Mouse (Mus musculus): ENCODE results near the gene Il31ra. TPM values are rescaled to one million over a fixed set of nuclear protein-coding genes. Genes with fewer than 3 reads are reported as not detected.
"Not testable (repeated sequence)": the region's sequence is repeated elsewhere in the genome, so short reads cannot be mapped to it uniquely, and the experiment has no call there.

Il31ra gene
- polyA plus RNA-seq, 1 experiment from 2014 or later, result not detected

DNA sequence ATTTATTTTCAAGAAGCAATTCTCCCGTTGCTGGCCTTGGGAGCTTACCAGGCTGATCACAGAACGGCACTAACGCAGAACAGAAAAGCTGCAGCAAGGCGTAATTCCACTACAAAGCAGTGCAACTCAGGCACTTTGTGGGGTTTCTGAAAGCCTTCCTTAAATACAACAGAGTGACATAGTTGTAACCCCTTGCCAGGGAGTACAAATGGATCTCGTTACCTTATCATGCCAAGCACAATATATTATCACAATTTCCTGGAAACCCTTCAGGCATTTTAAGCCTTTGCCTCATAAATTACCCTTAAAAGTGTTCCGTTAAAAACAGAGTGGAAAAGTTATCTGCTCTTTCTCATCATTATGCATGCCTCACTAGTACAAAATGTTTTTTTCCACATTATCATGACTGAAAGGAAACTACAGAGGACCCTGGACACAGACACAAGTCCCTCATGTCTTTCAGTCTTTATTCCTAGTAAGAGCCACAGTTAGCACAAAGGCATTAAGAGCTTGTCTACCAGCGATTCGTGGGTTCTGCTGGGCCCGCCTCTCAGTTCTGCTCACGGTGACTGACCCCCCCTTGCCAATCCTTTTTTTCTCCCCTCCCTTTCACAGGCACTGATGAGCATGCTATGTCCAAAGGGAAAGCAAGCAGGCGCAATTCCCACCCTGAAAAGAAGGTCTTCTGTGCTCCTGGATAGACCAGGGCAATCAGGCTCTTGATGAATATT, 13.4 kb downstream of the Il31ra start:
- no peaks in the 10 kb centered on the region for H3K4me1 ChIP-seq (ENCODE audit: control insufficient read depth, insufficient read depth, low read length)
- no peak overlapping the region for H3K4me2 ChIP-seq (ENCODE audit: low read length)
- H3K9me3 ChIP-seq (ENCODE audit: control insufficient read depth, low read length), result no peaks in the 10 kb centered on the region
- H3K36me3 ChIP-seq (ENCODE audit: control insufficient read depth, insufficient read depth, low read length), result no peaks in the 10 kb centered on the region
- ATAC-seq (ENCODE audit: low FRiP score, low TSS enrichment) (no peak), DNase-seq (peak; percentile 28)
- H3K27ac ChIP-seq (replicated peaks; ENCODE audit: low read depth, low read length), result no peak overlapping the region
- H3K4me3 ChIP-seq (replicated peaks; ENCODE audit: low read depth, low read length), result no peak overlapping the region
- H3K27me3 ChIP-seq (ENCODE audit: control insufficient read depth, insufficient read depth, low read length), result no peaks in the 10 kb centered on the region
- no peak overlapping the region for H3K9ac ChIP-seq (replicated peaks; ENCODE audit: low read length)
- WGBS, result 43% methylated on average over 11 of the region's 11 CpGs

DNA sequence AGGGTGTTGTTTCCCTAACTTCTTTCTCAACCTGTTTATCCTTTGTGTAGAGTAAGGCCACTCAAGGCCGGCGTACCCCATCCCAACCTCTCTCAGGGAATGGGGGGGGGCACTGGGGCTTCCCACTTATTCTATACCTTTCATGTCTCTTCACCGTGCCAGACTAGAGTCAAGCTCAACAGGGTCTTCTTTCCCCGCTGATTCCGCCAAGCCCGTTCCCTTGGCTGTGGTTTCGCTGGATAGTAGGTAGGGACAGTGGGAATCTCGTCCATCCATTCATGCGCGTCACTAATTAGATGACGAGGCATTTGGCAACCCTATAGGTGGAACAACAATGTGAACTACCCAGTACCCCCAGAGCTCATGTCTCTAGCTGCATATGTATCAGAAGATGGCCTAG, 16.1 kb downstream of the Il31ra start:
- H3K4me2 ChIP-seq (ENCODE audit: low read length); H3K4me3 ChIP-seq (replicated peaks; ENCODE audit: low read depth, low read length); ATAC-seq (ENCODE audit: low FRiP score, low TSS enrichment); H3K27ac ChIP-seq (replicated peaks; ENCODE audit: low read depth, low read length); H3K9me3 ChIP-seq (ENCODE audit: control insufficient read depth, low read length); DNase-seq; H3K4me1 ChIP-seq (ENCODE audit: control insufficient read depth, insufficient read depth, low read length); H3K36me3 ChIP-seq (ENCODE audit: control insufficient read depth, insufficient read depth, low read length); H3K27me3 ChIP-seq (ENCODE audit: control insufficient read depth, insufficient read depth, low read length); H3K9ac ChIP-seq (replicated peaks; ENCODE audit: low read length): not testable (repeated sequence)
- 71% methylated on average over 11 of the region's 11 CpGs for WGBS

DNA sequence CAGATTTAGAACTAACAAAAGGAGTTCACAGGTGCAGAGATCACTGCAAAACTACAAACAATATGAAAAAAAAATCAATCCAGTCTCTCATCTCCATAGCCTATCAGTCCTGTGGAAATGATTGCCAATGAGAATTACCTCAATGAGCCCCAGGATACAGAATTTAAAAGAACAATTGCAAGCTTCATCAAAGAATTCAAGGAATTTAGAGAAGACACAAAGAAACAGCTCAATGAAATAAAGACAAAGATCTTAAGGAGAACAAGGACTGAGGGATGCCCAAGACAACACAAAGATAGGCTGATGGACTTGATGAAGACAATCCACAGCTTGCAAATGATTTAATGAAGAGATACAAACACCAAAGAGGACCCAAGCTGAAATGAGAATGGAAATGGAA, 20.4 kb downstream of the Il31ra start:
- Histone ChIP-seq H3K4me1 (ENCODE audit: control insufficient read depth, insufficient read depth, low read length) (no peaks in the 10 kb centered on the region), H3K9ac (replicated peaks; ENCODE audit: low read length) (no peak overlapping the region), H3K27me3 (ENCODE audit: control insufficient read depth, insufficient read depth, low read length) (no peaks in the 10 kb centered on the region), H3K9me3 (ENCODE audit: control insufficient read depth, low read length) (no peaks in the 10 kb centered on the region), H3K27ac (replicated peaks; ENCODE audit: low read depth, low read length) (no peak overlapping the region), H3K4me2 (ENCODE audit: low read length) (no peak overlapping the region), H3K4me3 (replicated peaks; ENCODE audit: low read depth, low read length) (no peak overlapping the region), H3K36me3 (ENCODE audit: control insufficient read depth, insufficient read depth, low read length) (no peaks in the 10 kb centered on the region)
- DNase-seq (no peak), ATAC-seq (ENCODE audit: low FRiP score, low TSS enrichment) (no peak)

DNA sequence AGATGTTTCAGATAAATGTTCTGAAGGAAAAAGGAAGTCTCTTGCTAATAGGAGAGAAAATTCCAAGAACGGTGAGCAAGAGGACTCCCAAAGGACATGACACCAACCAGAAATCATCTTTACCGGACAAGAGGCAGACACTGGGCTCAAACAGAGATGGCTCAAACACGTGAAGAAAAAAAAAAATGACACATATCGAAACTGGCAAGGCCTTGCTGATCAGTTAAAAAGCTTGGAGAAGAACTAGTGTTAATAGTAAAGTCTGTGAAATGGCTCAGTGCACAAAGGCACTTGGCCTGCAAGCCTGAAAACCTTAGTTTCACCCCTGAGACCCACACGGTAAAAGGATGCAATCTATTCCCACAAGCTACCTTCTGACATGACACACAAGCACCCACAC, 23.4 kb downstream of the Il31ra start:
- Histone ChIP-seq H3K36me3 (ENCODE audit: control insufficient read depth, insufficient read depth, low read length) (no peaks in the 10 kb centered on the region), H3K4me3 (replicated peaks; ENCODE audit: low read depth, low read length) (no peak overlapping the region), H3K4me1 (ENCODE audit: control insufficient read depth, insufficient read depth, low read length) (no peaks in the 10 kb centered on the region), H3K27me3 (ENCODE audit: control insufficient read depth, insufficient read depth, low read length) (no peaks in the 10 kb centered on the region), H3K27ac (replicated peaks; ENCODE audit: low read depth, low read length) (no peak overlapping the region), H3K9ac (replicated peaks; ENCODE audit: low read length) (no peak overlapping the region), H3K4me2 (ENCODE audit: low read length) (no peak overlapping the region), H3K9me3 (ENCODE audit: control insufficient read depth, low read length) (no peaks in the 10 kb centered on the region)
- 74% methylated on average over 5 of the region's 5 CpGs for WGBS
- DNase-seq, result no peak
- ATAC-seq (ENCODE audit: low FRiP score, low TSS enrichment), result no peak

DNA sequence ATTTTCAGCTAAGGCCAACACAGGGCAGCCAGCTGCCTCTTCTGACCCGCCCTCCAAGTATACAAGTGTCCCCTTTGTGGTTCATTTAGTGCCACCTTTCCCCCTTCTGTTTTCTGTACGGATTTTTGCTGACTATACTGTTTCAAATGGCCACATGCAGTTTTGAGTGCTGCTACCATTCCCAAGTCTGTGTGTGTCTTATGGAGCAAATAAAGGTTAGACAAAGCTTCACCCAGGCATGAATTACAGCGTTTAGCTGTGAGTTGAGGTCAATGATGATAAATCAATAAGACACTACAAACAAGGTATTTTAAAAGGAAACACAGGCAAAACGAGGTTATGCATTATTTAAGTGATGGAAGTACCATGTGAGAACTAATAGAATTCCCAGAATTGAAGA, 24.6 kb downstream of the Il31ra start:
- no peaks in the 10 kb centered on the region for H3K9me3 ChIP-seq (ENCODE audit: control insufficient read depth, low read length)
- ATAC-seq (ENCODE audit: low FRiP score, low TSS enrichment) (no peak), DNase-seq (no peak)
- no peaks in the 10 kb centered on the region for H3K27me3 ChIP-seq (ENCODE audit: control insufficient read depth, insufficient read depth, low read length)
- H3K36me3 ChIP-seq (ENCODE audit: control insufficient read depth, insufficient read depth, low read length), result no peaks in the 10 kb centered on the region
- no peak overlapping the region for H3K4me3 ChIP-seq (replicated peaks; ENCODE audit: low read depth, low read length)
- no peak overlapping the region for H3K9ac ChIP-seq (replicated peaks; ENCODE audit: low read length)
- 62% methylated on average over 4 of the region's 4 CpGs for WGBS
- H3K4me1 ChIP-seq (ENCODE audit: control insufficient read depth, insufficient read depth, low read length), result no peaks in the 10 kb centered on the region
- H3K4me2 ChIP-seq (ENCODE audit: low read length), result no peak overlapping the region
- H3K27ac ChIP-seq (replicated peaks; ENCODE audit: low read depth, low read length), result no peak overlapping the region

DNA sequence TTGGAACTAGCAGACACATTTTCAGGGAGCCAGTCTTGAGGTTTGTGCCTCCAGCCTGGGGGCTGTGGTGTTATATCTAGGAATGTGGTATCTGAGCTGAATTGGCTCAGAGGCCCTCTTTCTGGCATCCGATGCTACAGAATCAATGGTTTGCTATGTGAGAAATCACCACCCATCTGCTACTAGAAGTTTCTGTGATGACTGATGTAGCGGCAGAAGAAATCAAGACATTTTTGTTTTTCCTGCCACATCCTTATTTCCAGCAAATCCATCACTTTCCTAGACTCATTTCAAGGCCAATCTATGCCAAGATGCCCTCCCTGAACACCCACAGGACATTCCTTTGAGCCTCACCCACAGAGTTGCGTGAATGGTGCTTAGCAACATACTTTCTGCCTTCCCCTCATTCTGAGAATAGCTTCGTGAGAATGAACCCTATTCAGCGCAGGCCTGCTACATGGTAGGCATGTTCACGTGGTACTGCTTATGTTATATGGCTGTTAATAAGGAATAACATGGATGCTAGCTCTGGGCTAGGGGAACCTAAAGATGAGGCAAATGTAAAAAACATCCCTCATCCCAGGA, 33.5 kb downstream of the Il31ra start:
- ATAC-seq (ENCODE audit: low FRiP score, low TSS enrichment) (no peak), DNase-seq (no peak)
- 88% methylated on average over 6 of the region's 6 CpGs for WGBS
- Histone ChIP-seq H3K4me3 (replicated peaks; ENCODE audit: low read depth, low read length) (no peak overlapping the region), H3K9ac (replicated peaks; ENCODE audit: low read length) (no peak overlapping the region), H3K4me1 (ENCODE audit: control insufficient read depth, insufficient read depth, low read length) (no peaks in the 10 kb centered on the region), H3K9me3 (ENCODE audit: control insufficient read depth, low read length) (no peaks in the 10 kb centered on the region), H3K27me3 (ENCODE audit: control insufficient read depth, insufficient read depth, low read length) (no peaks in the 10 kb centered on the region), H3K4me2 (ENCODE audit: low read length) (no peak overlapping the region), H3K36me3 (ENCODE audit: control insufficient read depth, insufficient read depth, low read length) (no peaks in the 10 kb centered on the region), H3K27ac (replicated peaks; ENCODE audit: low read depth, low read length) (no peak overlapping the region)

DNA sequence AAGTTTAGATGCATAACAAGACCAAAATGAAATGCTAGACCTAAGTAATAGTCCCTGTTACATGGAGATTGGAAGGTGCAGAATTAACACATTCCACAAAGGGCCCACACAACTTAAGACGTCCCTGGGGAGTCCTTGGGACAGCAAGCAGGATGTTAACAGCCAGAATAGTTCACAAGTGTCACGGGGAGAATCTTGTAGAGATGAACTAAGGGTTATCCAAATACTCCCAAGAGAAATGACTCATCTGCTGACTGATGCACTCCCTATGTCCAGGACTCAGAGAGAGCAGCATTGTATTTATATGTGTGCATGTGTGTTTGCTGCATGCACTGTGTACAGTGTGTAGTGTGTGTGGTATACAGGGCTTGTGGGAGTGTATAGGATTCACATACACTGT, 37.7 kb downstream of the Il31ra start:
- H3K4me2 ChIP-seq (ENCODE audit: low read length), result no peak overlapping the region
- no peaks in the 10 kb centered on the region for H3K27me3 ChIP-seq (ENCODE audit: control insufficient read depth, insufficient read depth, low read length)
- ATAC-seq (ENCODE audit: low FRiP score, low TSS enrichment), result no peak
- H3K4me1 ChIP-seq (ENCODE audit: control insufficient read depth, insufficient read depth, low read length), result no peaks in the 10 kb centered on the region
- H3K27ac ChIP-seq (replicated peaks; ENCODE audit: low read depth, low read length), result no peak overlapping the region
- WGBS, result 63% methylated on average over 2 of the region's 2 CpGs
- no peak for DNase-seq
- no peak overlapping the region for H3K4me3 ChIP-seq (replicated peaks; ENCODE audit: low read depth, low read length)
- no peaks in the 10 kb centered on the region for H3K9me3 ChIP-seq (ENCODE audit: control insufficient read depth, low read length)
- H3K9ac ChIP-seq (replicated peaks; ENCODE audit: low read length), result no peak overlapping the region
- H3K36me3 ChIP-seq (ENCODE audit: control insufficient read depth, insufficient read depth, low read length), result no peaks in the 10 kb centered on the region

DNA sequence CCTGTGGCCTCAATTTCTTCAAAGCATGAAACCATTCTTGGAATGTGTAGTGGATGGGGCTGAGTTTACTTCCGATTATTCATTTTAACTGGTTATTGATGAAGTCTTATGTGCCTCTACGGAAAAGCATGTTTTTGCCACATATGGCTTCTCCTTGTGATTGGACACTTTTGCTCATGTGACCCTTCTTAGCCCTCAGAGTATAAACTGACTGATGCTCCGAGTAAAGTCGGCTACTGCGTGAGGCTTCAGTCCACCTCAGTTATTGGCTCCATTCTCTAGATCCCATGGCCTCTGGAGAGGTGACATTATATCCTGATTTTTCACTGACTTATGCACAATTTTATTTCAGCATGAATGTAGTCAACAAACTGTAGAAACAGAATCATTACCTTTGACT, 40.9 kb downstream of the Il31ra start:
- H3K4me1 ChIP-seq (ENCODE audit: control insufficient read depth, insufficient read depth, low read length), result no peaks in the 10 kb centered on the region
- ATAC-seq (ENCODE audit: low FRiP score, low TSS enrichment) (no peak), DNase-seq (no peak)
- no peak overlapping the region for H3K9ac ChIP-seq (replicated peaks; ENCODE audit: low read length)
- H3K27ac ChIP-seq (replicated peaks; ENCODE audit: low read depth, low read length), result no peak overlapping the region
- H3K4me3 ChIP-seq (replicated peaks; ENCODE audit: low read depth, low read length), result no peak overlapping the region
- H3K4me2 ChIP-seq (ENCODE audit: low read length), result no peak overlapping the region
- no peaks in the 10 kb centered on the region for H3K36me3 ChIP-seq (ENCODE audit: control insufficient read depth, insufficient read depth, low read length)
- 93% methylated on average over 5 of the region's 5 CpGs for WGBS
- H3K9me3 ChIP-seq (ENCODE audit: control insufficient read depth, low read length), result no peaks in the 10 kb centered on the region
- H3K27me3 ChIP-seq (ENCODE audit: control insufficient read depth, insufficient read depth, low read length), result no peaks in the 10 kb centered on the region
